Mouse (Mus musculus): ENCODE data around the gene Sdk2.

Sdk2 gene

DNA sequence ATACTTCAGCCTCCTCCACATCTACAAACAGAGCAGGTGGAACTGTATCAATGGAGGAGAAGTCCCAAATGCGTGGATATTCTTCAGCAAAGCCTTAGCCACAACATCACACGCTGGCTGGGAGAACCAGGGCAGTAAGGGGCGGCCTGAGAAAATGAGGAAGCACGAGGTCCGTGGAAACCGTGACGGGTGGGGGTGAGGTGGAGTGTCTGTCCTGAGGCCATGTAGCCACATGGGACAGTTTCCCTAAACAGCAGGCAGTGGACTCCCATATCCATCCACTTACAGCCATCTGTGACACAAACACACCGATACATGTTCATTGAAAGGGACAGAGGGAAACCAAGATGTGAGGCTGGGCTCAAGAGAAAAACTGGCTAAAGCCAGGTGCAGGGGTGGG, 328.9 kb downstream of the Sdk2 start:
- DNase-seq (ENCODE audit: low spot score): no peak

DNA sequence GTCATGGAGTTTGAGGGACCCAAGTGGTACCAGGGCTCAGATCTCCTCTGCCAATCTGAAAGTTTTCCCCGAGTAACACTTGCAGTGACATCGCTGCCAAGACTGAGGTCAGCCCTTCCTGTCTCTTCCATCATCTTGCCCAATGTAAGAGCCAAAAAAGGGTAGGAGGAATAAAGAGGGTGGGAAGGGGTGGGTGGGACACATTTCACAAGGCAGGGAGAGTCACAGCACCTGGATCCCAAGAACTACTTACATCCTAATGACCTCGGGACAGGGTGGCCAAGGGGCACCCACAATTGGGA, 329.3 kb downstream of the Sdk2 start:
- no peak for DNase-seq (ENCODE audit: low spot score)

DNA sequence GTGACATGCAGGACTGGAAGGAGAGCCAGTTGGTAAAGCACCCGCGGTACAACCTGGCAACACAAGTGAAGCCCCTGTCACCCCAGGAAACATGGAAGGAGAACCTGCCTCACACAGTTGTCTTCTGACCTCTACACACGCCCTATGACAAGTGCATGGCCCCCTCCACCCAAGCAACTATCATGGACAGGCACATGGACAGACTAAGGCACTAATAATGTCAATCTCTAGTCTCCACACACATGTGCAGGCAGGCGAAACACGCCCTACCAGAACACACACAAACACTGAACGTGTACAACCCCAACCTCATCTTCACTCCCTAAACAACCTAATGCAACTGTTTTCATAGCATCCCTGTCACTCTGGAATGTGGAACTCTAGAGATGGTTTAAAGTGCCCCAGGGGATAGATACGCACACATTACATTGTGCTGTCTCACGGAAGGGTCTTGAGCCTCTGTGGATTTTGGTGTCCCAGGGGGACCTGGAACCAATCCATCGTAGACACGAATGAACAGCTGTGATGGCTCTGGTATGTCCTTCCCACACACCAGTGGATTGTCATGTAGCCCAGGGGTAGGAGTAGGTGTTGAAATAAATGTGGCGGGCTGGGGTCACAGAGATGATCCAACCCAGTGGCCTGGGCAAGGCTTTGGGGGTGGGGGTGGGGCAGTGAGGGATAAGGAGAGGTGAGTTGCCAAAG, 329.8 kb downstream of the Sdk2 start:
- DNase-seq (ENCODE audit: low spot score): no peak

GRCm38 (mm10) chr11:113735151-113735550, 331.7 kb downstream of the Sdk2 start:
- DNase-seq (ENCODE audit: low spot score): no peak

DNA sequence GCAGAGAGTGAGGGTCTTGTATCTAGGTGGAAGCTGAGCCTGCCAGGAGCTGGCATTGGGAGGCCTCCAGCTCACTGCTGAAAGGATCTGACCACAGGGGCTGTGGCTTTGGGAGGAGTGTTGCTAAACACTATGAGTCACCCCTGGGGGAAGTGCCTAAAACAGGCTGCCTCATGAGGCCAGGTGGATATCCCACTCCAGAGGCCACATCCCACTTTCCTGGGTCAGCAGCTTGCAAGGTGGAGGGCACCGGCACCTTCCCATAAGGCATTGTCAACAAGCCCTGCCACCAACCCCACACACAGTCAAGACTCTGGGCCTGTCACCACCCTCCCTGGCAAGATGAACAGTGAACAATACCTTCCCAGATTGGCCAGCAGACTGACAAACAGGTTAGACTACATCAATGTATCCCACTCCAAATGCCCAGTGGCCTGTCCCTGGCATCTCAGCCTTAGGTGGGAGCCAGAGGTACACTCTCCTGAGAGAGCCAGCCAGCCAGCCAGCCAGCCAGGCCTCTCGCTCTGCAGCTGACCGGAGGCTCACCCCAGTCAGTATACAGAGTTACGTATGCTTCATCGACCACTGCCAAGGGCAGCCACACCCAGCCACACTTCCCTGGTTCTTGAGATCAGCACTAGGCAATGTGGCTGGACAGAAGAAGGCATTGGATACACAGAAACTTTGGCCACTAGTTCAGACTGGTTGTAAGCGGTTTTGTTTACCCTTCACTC, 333.0 kb downstream of the Sdk2 start:
- DNase-seq (ENCODE audit: low spot score): no peak

DNA sequence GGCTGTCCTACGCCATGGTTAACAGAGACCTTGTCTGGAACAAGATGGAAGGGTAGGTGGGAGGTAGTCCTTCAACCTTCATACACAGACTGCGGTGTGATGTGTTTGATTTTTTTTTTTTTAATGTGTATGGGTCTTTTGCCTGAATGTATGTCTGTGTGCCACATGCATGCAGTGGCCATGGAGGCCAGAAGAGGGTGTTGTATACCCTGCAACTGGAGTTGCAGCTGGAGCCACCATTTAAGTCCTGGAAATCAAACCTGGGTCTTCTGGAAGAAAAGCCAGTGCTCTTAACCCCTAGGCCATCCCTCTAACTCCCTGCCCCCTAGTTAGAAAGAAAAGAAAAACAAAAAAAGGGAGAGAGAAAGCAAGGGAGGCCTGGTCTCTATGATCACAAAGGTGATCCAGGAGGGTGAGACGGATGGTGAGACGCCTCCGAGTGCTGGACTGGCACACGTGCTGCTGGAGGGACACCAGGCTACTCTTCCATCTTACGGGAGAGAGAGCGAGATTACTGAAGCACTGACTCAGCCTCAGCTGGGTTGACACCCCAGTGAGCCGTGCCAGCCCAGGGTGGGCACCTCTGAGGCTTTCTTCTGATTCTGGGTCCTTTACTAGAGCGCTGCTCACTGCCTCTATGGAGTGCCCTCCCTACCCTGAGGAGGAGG, 334.8 kb downstream of the Sdk2 start:
- no peak for DNase-seq (ENCODE audit: low spot score)

DNA sequence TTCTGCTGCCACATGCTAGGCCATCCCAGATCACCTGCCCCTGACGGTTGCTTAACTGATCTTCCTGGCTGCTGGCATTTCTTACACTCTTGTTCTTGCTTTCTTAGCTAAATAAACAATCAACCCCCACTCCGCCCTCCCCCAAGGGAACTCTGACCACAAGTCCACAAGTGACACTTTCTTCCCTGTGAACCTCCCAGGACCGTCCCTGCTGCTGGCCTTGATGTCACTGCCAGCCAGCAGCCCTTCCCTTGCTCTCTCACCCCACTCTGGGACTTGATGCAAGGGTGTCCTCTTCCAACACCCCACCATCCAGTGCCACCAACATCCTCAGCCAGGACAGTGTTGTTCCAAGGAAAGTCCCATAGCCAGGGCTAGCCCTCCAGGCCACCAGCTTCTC, 336.0 kb downstream of the Sdk2 start:
- no peak for DNase-seq (ENCODE audit: low spot score)

GRCm38 (mm10) chr11:113729917-113730316, 336.9 kb downstream of the Sdk2 start:
- no peak for DNase-seq (ENCODE audit: low spot score)

- no peak for DNase-seq (ENCODE audit: low spot score)
Observed at GRCm38 (mm10) chr11:113729239-113729638, 337.6 kb downstream of the Sdk2 start.

GRCm38 (mm10) chr11:113727992-113728391, 338.9 kb downstream of the Sdk2 start:
- no peak for DNase-seq (ENCODE audit: low spot score)

DNA sequence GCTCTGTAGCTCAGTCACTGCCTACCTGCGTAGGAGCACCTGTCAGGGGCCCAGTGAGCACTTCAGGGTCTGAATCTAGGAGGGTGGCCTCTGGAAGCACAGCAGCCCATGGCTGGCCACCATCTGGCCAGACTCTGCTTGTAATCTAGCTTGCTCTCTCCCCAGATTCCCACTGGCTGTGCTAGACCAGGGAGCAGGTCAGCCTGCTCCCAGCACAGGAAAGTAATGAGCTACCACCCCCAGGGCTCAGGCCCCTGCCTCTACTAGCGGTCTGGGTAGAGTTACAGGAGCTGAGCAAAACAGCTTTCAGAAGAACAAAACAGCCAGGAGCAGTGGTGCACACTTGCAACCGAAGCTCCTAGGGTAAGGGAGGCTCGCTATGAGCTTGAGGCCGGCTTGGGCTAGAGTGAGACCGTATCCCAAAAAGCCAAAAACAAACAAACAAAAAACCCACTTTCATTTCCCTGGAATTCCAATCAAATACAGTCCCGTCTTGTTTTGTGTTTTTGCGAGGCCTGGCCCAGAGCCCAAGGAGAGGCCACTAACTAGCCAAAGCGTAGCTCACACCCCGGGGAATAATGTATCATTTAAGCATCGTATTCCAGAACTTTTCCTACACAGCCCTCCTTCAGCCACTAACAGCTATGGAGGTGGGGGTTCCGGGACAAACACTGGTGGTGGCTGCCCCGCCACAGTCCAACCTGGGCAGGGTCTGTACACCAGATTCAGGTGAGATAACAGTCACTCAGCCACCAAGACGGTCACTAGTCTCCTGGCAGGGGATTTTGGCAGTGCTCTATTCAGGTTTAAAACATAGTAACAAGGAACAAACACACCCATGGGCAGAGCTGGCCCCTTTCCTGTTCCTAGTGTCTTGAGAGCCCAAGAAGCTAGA, 339.6 kb downstream of the Sdk2 start:
- no peak for DNase-seq (ENCODE audit: low spot score)
